Mouse (Mus musculus) neutrophil, adult 5-6 weeks (primary cell): ENCODE measurements around the gene AC109138.7. TPM values are rescaled to one million over a fixed set of nuclear protein-coding genes. Genes with fewer than 3 reads are reported as not detected.
"Not testable (repeated sequence)": the region's sequence is repeated elsewhere in the genome, so short reads cannot be mapped to it uniquely, and the experiment has no call there.

ENCODE experiments used
- ATAC-seq: fragments of 151-379, 151-347 bp; 2 replicates; pipeline ENCODE4 v1.8.0; 2017; ENCODE audit warnings: mild to moderate bottlenecking, moderate TSS enrichment; ENCODE audit not compliant: insufficient number of reproducible peaks, poor library complexity, low FRiP score, severe bottlenecking; ENCODE audit errors: extremely low read depth
- total RNA-seq: library from RNA; stranded (forward); fragments of 200-1000 nt; gene quantifications from 2 replicates; pipeline ENCODE4 v1.2.3, GENCODE M21; 2017

Gene AC109138.7
- total RNA-seq, 1 experiment from 2014 or later, result not detected

- peak; percentile 11; the same call in 1 of the 2 replicates for ATAC-seq
Measured at GRCm38 (mm10) chr19:4232186-4232572, 18.0 kb downstream of the AC109138.7 start.

DNA sequence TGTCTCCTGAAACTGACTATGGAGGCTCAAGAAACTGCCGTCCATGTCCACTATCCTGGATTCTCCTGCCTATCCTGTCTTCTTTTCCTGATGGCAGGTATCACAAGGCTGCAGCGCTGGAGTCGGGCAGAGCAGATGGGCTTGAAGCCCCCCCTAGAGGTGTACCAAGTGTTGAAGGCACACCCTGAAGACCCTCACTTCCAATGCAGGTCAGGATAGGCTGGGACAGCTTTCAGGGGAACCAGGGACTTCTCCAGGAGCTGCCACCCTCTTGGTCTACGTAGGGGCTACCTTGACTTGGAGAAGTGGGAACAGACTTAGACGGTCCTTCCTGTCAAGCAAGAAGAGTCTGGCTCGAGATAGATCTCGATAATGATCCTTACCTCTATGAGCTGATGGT is 18.5 kb downstream of the AC109138.7 start:
- no peak for ATAC-seq

GRCm38 (mm10) chr19:4234548-4234947 is 20.4 kb downstream of the AC109138.7 start:
- ATAC-seq, result no peak

- no peak for ATAC-seq
Measured at GRCm38 (mm10) chr19:4240247-4240668, 26.1 kb downstream of the AC109138.7 start.

GRCm38 (mm10) chr19:4242416-4242815 is 28.3 kb downstream of the AC109138.7 start:
- 0 out of 2 replicates have a peak, but pooled peaks have one; percentile 39 for ATAC-seq

DNA sequence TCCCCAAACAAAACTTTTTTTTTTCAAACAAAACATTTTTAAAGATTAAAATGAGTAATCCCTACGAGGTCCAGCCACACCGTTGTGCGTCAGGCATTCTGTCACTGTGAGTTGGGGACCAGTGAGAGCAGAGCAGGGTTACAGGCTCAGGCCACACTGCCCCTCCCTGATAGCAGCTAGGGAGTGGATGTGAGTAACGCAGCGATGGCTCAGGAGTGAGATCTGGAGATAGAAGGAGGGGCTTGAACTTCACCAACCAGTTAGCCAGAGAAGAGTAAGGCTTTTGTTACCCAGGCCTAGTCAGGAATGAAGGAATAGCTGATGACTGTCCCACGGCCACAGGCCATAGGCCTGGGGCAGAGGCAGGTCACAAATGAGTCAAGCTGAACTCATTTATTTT is 30.6 kb downstream of the AC109138.7 start:
- ATAC-seq, result no peak

- ATAC-seq, result 0 out of 2 replicates have a peak, but pooled peaks have one; percentile 41
Measured at GRCm38 (mm10) chr19:4247010-4247409, 32.9 kb downstream of the AC109138.7 start.

GRCm38 (mm10) chr19:4248683-4249082 is 34.5 kb downstream of the AC109138.7 start:
- not testable (repeated sequence) for ATAC-seq

GRCm38 (mm10) chr19:4254230-4254629 is 40.1 kb downstream of the AC109138.7 start:
- no peak for ATAC-seq

DNA sequence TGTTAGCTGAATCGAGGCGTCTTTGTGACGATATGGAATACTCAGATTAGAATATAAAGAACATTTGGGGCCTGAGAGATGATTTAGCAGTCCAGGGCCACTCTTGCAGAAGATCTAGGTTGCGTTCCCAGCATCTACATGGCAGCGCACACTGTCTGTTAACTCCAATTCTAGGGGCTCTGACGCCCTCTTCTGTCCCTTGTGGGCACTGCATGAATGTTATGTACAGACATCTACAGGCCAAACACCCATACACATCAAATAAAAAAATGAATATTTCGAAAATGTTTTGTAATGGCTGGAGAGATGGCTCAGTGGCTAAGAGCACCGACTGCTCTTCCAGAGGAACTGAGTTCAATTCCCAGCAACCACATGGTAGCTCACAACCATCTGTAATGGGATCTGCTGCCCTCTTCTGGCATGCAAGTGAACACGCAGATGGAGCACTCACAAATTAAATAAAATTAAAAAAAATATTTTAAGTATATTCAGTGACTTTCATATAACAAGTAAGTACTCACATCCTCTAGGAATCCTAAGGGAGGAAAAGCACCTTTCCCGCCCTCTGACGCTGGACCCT is 41.5 kb downstream of the AC109138.7 start:
- no peak for ATAC-seq

GRCm38 (mm10) chr19:4257216-4257896 is 43.2 kb downstream of the AC109138.7 start:
- peak; percentile 97 for ATAC-seq

DNA sequence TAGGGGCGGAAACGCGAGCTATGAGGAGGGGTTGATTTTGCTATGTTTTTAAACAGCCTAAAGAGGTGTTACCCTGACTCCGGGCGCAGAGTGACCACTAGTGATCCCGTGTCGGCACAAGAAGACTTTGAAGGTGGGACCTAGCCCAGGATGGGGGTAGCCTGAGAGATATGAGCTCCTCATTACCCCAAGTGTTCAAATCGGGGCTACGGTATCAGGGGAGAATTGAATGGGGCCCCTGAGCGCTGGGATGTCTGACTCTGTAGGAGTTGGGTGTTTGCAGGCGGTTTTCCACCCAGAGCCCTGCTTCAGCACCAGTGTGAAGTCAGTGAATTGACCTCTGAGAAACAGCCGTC is 43.7 kb downstream of the AC109138.7 start:
- no peak for ATAC-seq

GRCm38 (mm10) chr19:4261038-4261698 is 47.0 kb downstream of the AC109138.7 start:
- no peak; the same call in 1 of the 2 replicates for ATAC-seq

DNA sequence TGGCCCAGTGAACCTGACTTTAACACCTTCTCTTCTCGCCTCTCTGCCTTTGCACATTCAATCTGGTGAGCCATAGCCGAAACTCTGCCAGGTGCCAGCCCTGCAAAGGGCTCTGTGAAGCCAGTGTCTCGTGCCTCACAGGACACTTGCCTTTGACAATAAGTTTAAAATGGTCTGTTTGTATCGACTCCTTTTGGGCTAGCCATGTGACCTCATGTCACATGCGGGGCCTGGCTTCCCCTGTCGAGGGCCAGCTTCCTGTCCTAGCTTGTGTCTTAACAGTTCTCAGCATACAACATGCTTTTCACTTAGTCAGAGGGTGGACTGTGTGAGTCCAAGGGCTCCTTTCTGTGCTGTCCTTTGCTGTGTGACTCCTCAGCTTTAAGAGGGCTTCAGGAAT is 48.6 kb downstream of the AC109138.7 start:
- no peak for ATAC-seq

- no peak for ATAC-seq
Measured at GRCm38 (mm10) chr19:4263702-4264101, 49.5 kb downstream of the AC109138.7 start.

DNA sequence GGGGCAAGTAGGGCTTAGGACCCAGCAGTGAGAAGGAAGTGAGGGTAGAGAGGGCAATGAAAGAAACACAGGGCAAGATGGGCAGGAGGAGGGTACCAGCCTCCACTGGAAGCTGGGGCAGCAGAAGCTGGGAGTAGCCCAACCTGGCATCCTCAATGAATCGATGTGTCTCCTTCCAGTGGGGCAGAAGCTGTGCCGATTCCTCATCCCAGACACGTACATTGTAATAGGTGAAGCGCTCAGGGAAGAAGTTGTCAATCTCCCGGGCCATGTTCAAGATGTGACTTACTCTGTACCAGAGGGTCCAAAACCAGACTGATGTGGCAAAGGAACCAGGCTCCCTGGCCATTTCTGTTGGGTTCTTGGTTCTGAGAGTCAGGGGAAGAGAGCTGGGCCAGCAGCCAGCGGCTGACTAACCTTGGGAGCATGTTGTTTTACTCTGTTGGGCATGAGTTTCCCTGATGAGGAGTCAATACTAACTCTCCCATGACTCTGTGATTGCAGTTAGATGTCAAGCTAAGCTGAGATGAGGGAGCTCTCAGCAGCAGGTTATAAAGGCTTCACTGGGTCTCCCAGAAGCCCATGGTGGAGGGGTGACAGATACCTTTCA is 50.1 kb downstream of the AC109138.7 start:
- ATAC-seq, result no peak

GRCm38 (mm10) chr19:4265956-4266355 is 51.8 kb downstream of the AC109138.7 start:
- ATAC-seq, result no peak

GRCm38 (mm10) chr19:4268566-4269361 is 54.6 kb downstream of the AC109138.7 start, which contains the start of gene Ssh3:
TSS of gene Ssh3 (minus strand) at chr19:4269180.
- peak; percentile 61 for ATAC-seq

GRCm38 (mm10) chr19:4270187-4270586 is 56.0 kb downstream of the AC109138.7 start:
- ATAC-seq, result no peak
